Mouse (Mus musculus) spleen, postnatal 4 days (tissue): ENCODE data around the gene Limk2.

Experiments used
- DNase-seq, 2 experiments: peaks; one replicate each; pipeline ENCODE4 v3.0.0; 2022; ENCODE audit warnings: low spot score in 2 of 2

Limk2 gene

GRCm38 (mm10) chr11:3298813-3299185 lies 110.2 kb downstream of the Limk2 start:
- DNase-seq: no peak

DNA sequence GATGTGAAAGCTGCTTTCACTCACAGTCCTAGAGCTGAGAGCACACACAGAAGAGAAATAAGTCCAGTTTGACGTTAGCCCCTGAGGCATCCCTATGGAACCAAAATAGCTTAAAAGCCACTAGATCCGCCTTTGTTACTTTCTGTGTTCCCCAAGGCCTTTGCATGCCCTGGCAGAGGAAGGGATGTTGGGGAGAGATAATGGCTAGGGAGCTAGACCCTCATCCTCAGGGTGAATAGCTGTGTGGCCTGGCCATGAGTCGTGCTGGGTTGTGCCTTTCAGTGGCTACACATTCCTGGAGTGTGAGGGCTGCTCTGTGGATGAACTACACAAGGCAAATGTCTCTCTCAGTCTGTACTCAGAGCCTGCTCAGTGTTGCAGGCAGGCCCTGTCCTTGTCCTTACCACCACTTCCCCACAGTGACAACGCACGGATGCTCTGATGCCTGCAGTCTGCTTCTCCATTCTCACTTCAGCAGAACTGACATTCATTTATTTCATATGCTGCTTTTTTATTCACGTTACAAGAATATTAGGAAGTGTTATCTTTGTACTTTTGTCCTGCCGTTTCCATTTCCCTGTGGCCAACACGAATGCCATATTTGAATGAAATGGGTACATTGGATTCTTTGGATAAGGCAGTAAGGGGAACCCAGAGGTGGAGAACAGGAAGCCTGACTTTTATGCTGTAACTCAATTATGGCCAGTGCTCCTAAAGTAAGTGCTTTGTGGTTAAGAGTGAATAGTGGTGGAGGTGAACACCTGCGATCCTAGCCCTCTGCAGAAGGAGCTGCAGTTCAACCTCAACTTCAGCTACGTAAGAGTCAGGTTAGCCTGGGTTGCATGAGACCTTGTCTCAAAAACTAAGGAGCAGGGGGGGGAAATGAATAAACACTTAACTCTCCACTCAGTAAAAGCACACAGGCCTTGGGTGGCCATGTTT lies 110.8 kb downstream of the Limk2 start:
- DNase-seq: no peak

DNA sequence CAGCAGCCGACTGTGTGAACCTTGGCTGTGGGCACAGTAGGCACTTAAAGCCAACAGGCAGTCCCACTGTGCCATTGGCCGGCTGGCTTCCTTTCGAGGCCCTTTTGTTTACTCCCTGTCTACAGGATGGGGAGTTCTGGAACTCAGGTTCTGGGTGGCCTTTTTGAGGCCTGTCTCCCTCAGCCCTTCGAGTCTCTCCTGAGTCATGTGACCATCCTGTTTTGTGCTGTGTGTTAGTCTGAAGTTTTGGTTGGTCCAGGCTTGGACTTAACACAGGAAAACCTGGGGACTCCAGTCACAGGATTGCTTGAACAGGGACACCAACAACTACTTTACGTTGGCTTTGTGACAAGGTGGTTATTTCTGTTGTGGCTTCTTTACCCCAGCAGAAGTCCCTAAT lies 112.9 kb downstream of the Limk2 start:
- DNase-seq: no peak

DNA sequence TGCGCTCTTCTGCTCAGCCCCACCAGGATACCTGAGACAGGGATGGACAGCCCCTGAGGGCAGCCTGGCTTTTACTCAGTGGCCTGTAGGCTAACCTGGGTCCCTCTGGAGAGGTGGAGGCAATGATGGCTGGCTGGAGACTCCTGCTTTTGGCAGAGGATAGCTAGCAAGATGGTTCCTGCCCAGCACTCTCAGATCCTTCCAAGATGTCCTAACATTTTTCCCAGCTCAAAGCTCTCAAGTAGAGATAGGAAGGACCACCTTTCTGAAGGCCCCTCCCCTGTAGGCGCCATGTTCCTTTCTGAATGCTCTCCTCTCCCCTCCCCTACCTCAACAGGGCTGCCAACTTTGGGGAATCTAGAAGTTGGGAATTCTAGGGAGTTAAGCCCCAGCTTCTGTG lies 114.3 kb downstream of the Limk2 start:
- DNase-seq: no peak
